8 mouse cellular contexts compared by ENCODE assay signal in genomic region chr8:115375361-115376047, GRCm38 (mm10).
DNase-seq lines count a peak whose midpoint lies in the region; ATAC-seq and TF ChIP-seq lines count a peak whose summit lies in the region.
"Had no signal": no experiment of that assay in that cellular context is flagged by ENCODE, and none has a peak within 500 bp of the region (broad histone marks: within the 10 kb centered on the region; RNA-seq: fewer than 3 reads in every experiment).

No protein-coding gene starts in this region.

- H3K36me3 ChIP-seq in kidney, adult 2 months (ENCODE audit: control insufficient read depth, insufficient read depth, low read length), result no peaks in the 10 kb centered on the region
- no peaks in the 10 kb centered on the region for H3K36me3 ChIP-seq in kidney, embryonic 15.5 days
- H3K36me3 ChIP-seq: neural tube, embryonic 12.5 days had no signal

- H3K4me3 ChIP-seq in kidney, adult 2 months (ENCODE audit: insufficient read depth, low read depth, low read length), result no peak overlapping the region
- no peak overlapping the region for H3K4me3 ChIP-seq in kidney, embryonic 15.5 days (replicated peaks)
- H3K4me3 ChIP-seq: neural tube, embryonic 12.5 days had no signal

- no peak overlapping the region for H3K9ac ChIP-seq in kidney, embryonic 15.5 days
- H3K9ac ChIP-seq: neural tube, embryonic 12.5 days had no signal

- no peaks in the 10 kb centered on the region for H3K9me3 ChIP-seq in kidney, embryonic 15.5 days (replicated peaks)
- H3K9me3 ChIP-seq: neural tube, embryonic 12.5 days had no signal

- no peaks in the 10 kb centered on the region for H3K4me1 ChIP-seq in kidney, adult 2 months (ENCODE audit: control insufficient read depth, insufficient read depth, low read length)
- 0 out of 2 replicates have a peak, but pooled peaks cover 4% of the 10 kb centered on the region for H3K4me1 ChIP-seq in kidney, embryonic 15.5 days

- no peaks in the 10 kb centered on the region for H3K27me3 ChIP-seq in kidney, adult 2 months (replicated peaks; ENCODE audit: control insufficient read depth, insufficient read depth, low read length)
- H3K27me3 ChIP-seq in kidney, embryonic 15.5 days, result 0 out of 2 replicates have a peak, but pooled peaks cover 4% of the 10 kb centered on the region
- H3K27me3 ChIP-seq: neural tube, embryonic 12.5 days had no signal

- no peak for TF ChIP-seq CTCF in kidney, adult 2 months (conservative IDR thresholded peaks at IDR 0.05; ENCODE audit: insufficient read depth, insufficient read length, low read depth, low read length)

- no peak overlapping the region for H3K27ac ChIP-seq in kidney, adult 2 months (ENCODE audit: insufficient read depth, low read depth, low read length)
- no peak overlapping the region for H3K27ac ChIP-seq in kidney, embryonic 15.5 days
- H3K27ac ChIP-seq: neural tube, embryonic 12.5 days had no signal

- peak; percentile 27 for DNase-seq in kidney, adult 2 months
- DNase-seq in brain, adult 2 months (ENCODE audit: low read depth, low spot score), result peak; percentile 89
- peak; percentile 54 to 71 for DNase-seq in cerebellum, postnatal 14 days
- DNase-seq in layer of hippocampus, adult 9-11 months, result peak; percentile 44

- whole genome bisulfite sequencing in kidney, adult 2 months, result 67% methylated on average over 8 of the region's 8 CpGs
- 64% methylated on average over 8 of the region's 8 CpGs for WGBS in kidney, embryonic 15.5 days

- no peak for ATAC-seq in kidney, embryonic 15.5 days (replicated peaks; ENCODE audit: low FRiP score)
- no peak for ATAC-seq in activated CD4-positive, CD25-positive, alpha-beta regulatory T cell, adult 4 months
- ATAC-seq in CD4-positive, CD25-positive, alpha-beta regulatory T cell, adult 4 months, result no peak

- no peak for TF ChIP-seq POLR2A in kidney, adult 2 months (IDR thresholded peaks at IDR 0.05; ENCODE audit: low read depth, low read length)

- no peak overlapping the region for H3K4me2 ChIP-seq in kidney, embryonic 15.5 days
- H3K4me2 ChIP-seq: neural tube, embryonic 12.5 days had no signal

Comparison
In these comparisons a context has a peak if more than half of its experiments do, and no peak if none do; other contexts are left out.
1. DNase-seq: peak in every context shown above with its lines; median percentile 89 in brain, adult 2 months; 62 in cerebellum, postnatal 14 days; 44 in layer of hippocampus, adult 9-11 months; 27 in kidney, adult 2 months.